ENCODE assay signal across 8 mouse cellular contexts in genomic region chr5:125203099-125203498, GRCm38 (mm10). TPM values are rescaled to one million over a fixed set of nuclear protein-coding genes. Genes with fewer than 3 reads are reported as not detected.
DNase-seq lines count a peak whose midpoint lies in the region; ATAC-seq and TF ChIP-seq lines count a peak whose summit lies in the region.

No protein-coding gene starts in this region.

- WGBS in neural tube, embryonic 11.5 days, result 18% methylated on average over 7 of the region's 7 CpGs
- WGBS in embryonic facial prominence, embryonic 15.5 days, result 13% methylated on average over 7 of the region's 7 CpGs
- WGBS in heart, embryonic 14.5 days, result 11% methylated on average over 7 of the region's 7 CpGs
- WGBS in midbrain, postnatal 0 days, result 8% methylated on average over 7 of the region's 7 CpGs

- peak overlapping the region; percentile 34; the same call in 1 of the 2 replicates for H3K27ac ChIP-seq in neural tube, embryonic 11.5 days (ENCODE audit: low read depth, low read length)
- no peak overlapping the region; the same call in 1 of the 2 replicates for H3K27ac ChIP-seq in embryonic facial prominence, embryonic 15.5 days (replicated peaks)
- H3K27ac ChIP-seq in heart, embryonic 14.5 days (replicated peaks in 1 of 2; ENCODE audit: control insufficient read depth in 1 of 2, insufficient read depth in 1 of 2, low read depth in 2 of 2, low read length in 2 of 2), result peak overlapping the region in 1 of 2 experiments; percentile 53; a peak in 2 of 4 replicates
- H3K27ac ChIP-seq in midbrain, postnatal 0 days (ENCODE audit: low read depth, low read length), result peak overlapping the region; percentile 26

- peak; percentile 35 for DNase-seq in neural tube, embryonic 11.5 days (ENCODE audit: low spot score)
- no peak for DNase-seq in neural tube, embryonic 10.5 days (ENCODE audit: extremely low spot score, low spot score)
- DNase-seq in layer of hippocampus, postnatal 10 days (ENCODE audit: low spot score in 2 of 2), result peak; percentile 69
- DNase-seq in midbrain, postnatal 0 days (ENCODE audit: low spot score), result peak; percentile 92
- DNase-seq in B cell, adult 2 months, result no peak
- no peak for DNase-seq in spleen, adult 12 weeks (ENCODE audit: low spot score)

- H3K9ac ChIP-seq in neural tube, embryonic 11.5 days (ENCODE audit: low read length), result peak overlapping the region; percentile 18
- H3K9ac ChIP-seq in embryonic facial prominence, embryonic 15.5 days, result no peak overlapping the region
- peak overlapping the region; percentile 34; the same call in 1 of the 2 replicates for H3K9ac ChIP-seq in heart, embryonic 14.5 days (ENCODE audit: low read length)
- peak overlapping the region; percentile 30; the same call in 1 of the 2 replicates for H3K9ac ChIP-seq in midbrain, postnatal 0 days (replicated peaks; ENCODE audit: low read length, poor library complexity, severe bottlenecking)

- no peak overlapping the region for H3K4me2 ChIP-seq in neural tube, embryonic 11.5 days (ENCODE audit: low read depth)
- H3K4me2 ChIP-seq in embryonic facial prominence, embryonic 15.5 days (replicated peaks), result no peak overlapping the region
- H3K4me2 ChIP-seq in heart, embryonic 14.5 days (ENCODE audit: low read length), result peak overlapping the region; percentile 40
- no peak overlapping the region for H3K4me2 ChIP-seq in midbrain, postnatal 0 days (ENCODE audit: low read depth, low read length, poor library complexity, severe bottlenecking)

- no peak overlapping the region for H3K4me3 ChIP-seq in neural tube, embryonic 11.5 days (ENCODE audit: low read depth, low read length)
- H3K4me3 ChIP-seq in embryonic facial prominence, embryonic 15.5 days (replicated peaks), result no peak overlapping the region
- no peak overlapping the region for H3K4me3 ChIP-seq in heart, embryonic 14.5 days (ENCODE audit: control insufficient read depth in 1 of 2, insufficient read depth in 1 of 2, low read depth in 1 of 2, low read length in 2 of 2)
- H3K4me3 ChIP-seq in midbrain, postnatal 0 days (ENCODE audit: low read depth, low read length), result no peak overlapping the region

- H3K36me3 ChIP-seq in neural tube, embryonic 11.5 days (ENCODE audit: control insufficient read depth, insufficient read depth, low read length), result no peaks in the 10 kb centered on the region
- no peaks in the 10 kb centered on the region for H3K36me3 ChIP-seq in embryonic facial prominence, embryonic 15.5 days
- no peaks in the 10 kb centered on the region for H3K36me3 ChIP-seq in heart, embryonic 14.5 days (ENCODE audit: control insufficient read depth, insufficient read depth, low read length)
- H3K36me3 ChIP-seq in midbrain, postnatal 0 days (ENCODE audit: insufficient read depth, low read length), result no peaks in the 10 kb centered on the region

- H3K4me1 ChIP-seq in neural tube, embryonic 11.5 days (ENCODE audit: control insufficient read depth, insufficient read depth, low read length), result peaks cover 10% of the 10 kb centered on the region
- peaks cover 15% of the 10 kb centered on the region for H3K4me1 ChIP-seq in embryonic facial prominence, embryonic 15.5 days
- peaks cover 17 to 23% of the 10 kb centered on the region in 2 experiments for H3K4me1 ChIP-seq in heart, embryonic 14.5 days (ENCODE audit: control insufficient read depth in 2 of 2, insufficient read depth in 2 of 2, low read length in 2 of 2)
- peaks cover 7% of the 10 kb centered on the region; the same call in 1 of the 2 replicates for H3K4me1 ChIP-seq in midbrain, postnatal 0 days (ENCODE audit: insufficient read depth, low read length)

- peak; percentile 52 for TF ChIP-seq CTCF in midbrain, postnatal 0 days (IDR thresholded peaks at IDR 0.05)

- H3K9me3 ChIP-seq in neural tube, embryonic 11.5 days (ENCODE audit: control insufficient read depth, low read length), result no peaks in the 10 kb centered on the region
- no peaks in the 10 kb centered on the region for H3K9me3 ChIP-seq in embryonic facial prominence, embryonic 15.5 days (replicated peaks)
- no peaks in the 10 kb centered on the region for H3K9me3 ChIP-seq in heart, embryonic 14.5 days (ENCODE audit: control insufficient read depth, low read length)
- H3K9me3 ChIP-seq in midbrain, postnatal 0 days (ENCODE audit: low read length), result no peaks in the 10 kb centered on the region

- H3K27me3 ChIP-seq in neural tube, embryonic 11.5 days (ENCODE audit: control insufficient read depth, insufficient read depth, low read length), result no peaks in the 10 kb centered on the region
- no peaks in the 10 kb centered on the region for H3K27me3 ChIP-seq in embryonic facial prominence, embryonic 15.5 days
- H3K27me3 ChIP-seq in heart, embryonic 14.5 days (ENCODE audit: control insufficient read depth, insufficient read depth, low read length), result no peaks in the 10 kb centered on the region
- no peaks in the 10 kb centered on the region for H3K27me3 ChIP-seq in midbrain, postnatal 0 days (ENCODE audit: insufficient read depth, low read length)

- ATAC-seq in neural tube, embryonic 11.5 days (ENCODE audit: insufficient read depth, low FRiP score, low TSS enrichment), result peak; percentile 80
- ATAC-seq in embryonic facial prominence, embryonic 15.5 days (ENCODE audit: insufficient number of reproducible peaks, low FRiP score, low TSS enrichment, low read depth), result peak; percentile 63
- peak; percentile 87 for ATAC-seq in heart, embryonic 14.5 days (ENCODE audit: insufficient number of reproducible peaks, insufficient read depth, low FRiP score, low read depth)
- ATAC-seq in midbrain, postnatal 0 days (ENCODE audit: low FRiP score), result peak; percentile 83

RNA-seq across cellular contexts. Expression of gene Ncor2, which starts 24.1 kb away (rescaled TPM):
- 23.6 and 24.3 TPM in 2 replicates for polyA plus RNA-seq in neural tube, embryonic 11.5 days (2014; fragmentation: Nextera tagmentation; extraction: Ambion mirVana)
- polyA plus RNA-seq in embryonic facial prominence, embryonic 15.5 days (2015; fragmentation: Nextera tagmentation; extraction: Ambion mirVana), result 39.3 and 41.8 TPM in 2 replicates
- 16.2 and 17.6 TPM in 2 replicates for polyA plus RNA-seq in heart, embryonic 14.5 days (2014; fragmentation: Nextera tagmentation; extraction: Ambion mirVana)
- total RNA-seq in layer of hippocampus, postnatal 10 days (2021), result 100 to 1,000 TPM; 171 to 187 TPM
- total RNA-seq in midbrain, postnatal 0 days (2014; rRNA removed), result 22.8 and 37.8 TPM in 2 replicates
- polyA plus RNA-seq in midbrain, postnatal 0 days (2015; fragmentation: Nextera tagmentation; extraction: Ambion mirVana), result 15.5 and 17.8 TPM in 2 replicates

Comparison
In these comparisons a context has a peak if more than half of its experiments do, and no peak if none do; other contexts are left out.
1. DNase-seq: peak in neural tube, embryonic 11.5 days (single experiment), layer of hippocampus, postnatal 10 days (2 of 2) and midbrain, postnatal 0 days (single experiment); none in neural tube, embryonic 10.5 days (single experiment), B cell, adult 2 months (0 of 2) and spleen, adult 12 weeks (single experiment).
2. Peak in every context shown above with its lines, with median percentiles within 50 percentile points of each other: ATAC-seq.